Mouse (Mus musculus) spleen, adult 2 months (tissue): ENCODE data around the gene Slc7a8. TPM values are rescaled to one million over a fixed set of nuclear protein-coding genes. Genes with fewer than 3 reads are reported as not detected.

Experiments used
- DNase-seq, 2 experiments: peaks; one replicate each; pipeline versions ENCODE4 v3.0.0 to v3.0.0-alpha.2; 2012 to 2021; ENCODE audit warnings: low spot score in 2 of 2, low read depth in 1 of 2
- H3K27ac ChIP-seq: fragments of 200-500 bp; 2 replicates; pipeline ENCODE4 v1.5.1; 2012; ENCODE audit warnings: low read length, inconsistent platforms; ENCODE audit not compliant: insufficient read depth
- H3K27me3 ChIP-seq: fragments of 200-500 bp; 2 replicates; pipeline ENCODE4 v1.6.1; 2012; ENCODE audit warnings: mild to moderate bottlenecking, moderate library complexity, low read length, inconsistent platforms; ENCODE audit not compliant: control insufficient read depth, insufficient read depth
- H3K36me3 ChIP-seq: fragments of 200-500 bp; 2 replicates; pipeline ENCODE4 v1.6.1; 2012; ENCODE audit warnings: mild to moderate bottlenecking, low read length, inconsistent platforms; ENCODE audit not compliant: control insufficient read depth, insufficient read depth
- H3K4me1 ChIP-seq: fragments of 200-500 bp; 2 replicates; pipeline ENCODE4 v1.6.1; 2011; ENCODE audit warnings: inconsistent platforms; ENCODE audit not compliant: control insufficient read depth, insufficient read depth, insufficient read length
- H3K4me3 ChIP-seq: fragments of 200-500 bp; 2 replicates; pipeline ENCODE4 v1.5.1; 2011; ENCODE audit warnings: mild to moderate bottlenecking, inconsistent platforms; ENCODE audit not compliant: insufficient read depth, insufficient read length; ENCODE audit errors: extremely low read depth
- CTCF ChIP-seq: fragments of 200-500 bp; IDR thresholded peaks from 2 replicates; pipeline ENCODE4 v1.5.1; 2011; ENCODE audit warnings: mild to moderate bottlenecking, inconsistent platforms; ENCODE audit not compliant: insufficient read depth, insufficient read length, insufficient replicate concordance; ENCODE audit errors: extremely low read depth
- POLR2A ChIP-seq: fragments of 200-500 bp; IDR thresholded peaks from 2 replicates; pipeline ENCODE4 v1.6.1; 2011; ENCODE audit warnings: low read depth, low read length, inconsistent platforms
- WGBS: fragments of 180-500 bp; shearing (Covaris S2); methylation state at CpG from one replicate; pipeline ENCODE4 v1.1.7; 2018; 5-methylcytosine and 5-hydroxymethylcytosine counted together
- polyA plus RNA-seq: library from polyadenylated mRNA; depleted of rRNA; stranded (reverse); fragments of >200 nt; gene quantifications from 2 replicates; pipeline ENCODE4 v1.2.3, GENCODE M21; 2012

The Slc7a8 gene
- polyA plus RNA-seq, 1 experiment = 13.3 TPM

GRCm38 (mm10) chr14:54703207-54703606 is 78.5 kb downstream of the Slc7a8 start:
- no peaks in the 10 kb centered on the region for H3K36me3 ChIP-seq
- WGBS = 73% methylated on average over 10 of the region's 10 CpGs
- no peak overlapping the region for H3K27ac ChIP-seq
- TF ChIP-seq CTCF (no peak), POLR2A (no peak)
- H3K27me3 ChIP-seq = no peaks in the 10 kb centered on the region
- H3K4me3 ChIP-seq = no peak overlapping the region
- H3K4me1 ChIP-seq = peaks cover 4% of the 10 kb centered on the region; the same call in 1 of the 2 replicates
- DNase-seq = no peak

GRCm38 (mm10) chr14:54701298-54701697 is 80.4 kb downstream of the Slc7a8 start:
- no peak overlapping the region for H3K4me3 ChIP-seq
- TF ChIP-seq CTCF (peak; percentile 87; the same call in 1 of the 2 replicates), POLR2A (no peak)
- H3K4me1 ChIP-seq = peaks cover 4% of the 10 kb centered on the region; the same call in 1 of the 2 replicates
- WGBS = 21% methylated on average over 6 of the region's 6 CpGs
- H3K27me3 ChIP-seq = no peaks in the 10 kb centered on the region
- H3K36me3 ChIP-seq = no peaks in the 10 kb centered on the region
- DNase-seq = peak; percentile 42 to 78
- H3K27ac ChIP-seq = no peak overlapping the region

GRCm38 (mm10) chr14:54699586-54699985 is 82.2 kb downstream of the Slc7a8 start:
- H3K27ac ChIP-seq = no peak overlapping the region
- H3K4me1 ChIP-seq = no peaks in the 10 kb centered on the region
- TF ChIP-seq CTCF (no peak), POLR2A (no peak)
- H3K4me3 ChIP-seq = no peak overlapping the region
- no peaks in the 10 kb centered on the region for H3K27me3 ChIP-seq
- no peaks in the 10 kb centered on the region for H3K36me3 ChIP-seq
- WGBS = 81% methylated on average over 3 of the region's 3 CpGs
- DNase-seq = no peak

GRCm38 (mm10) chr14:54698733-54699132 is 83.0 kb downstream of the Slc7a8 start, which contains the start of gene Gm29776:
Gm29776 (minus strand) TSS chr14:54698833.
- Histone ChIP-seq H3K36me3 (no peaks in the 10 kb centered on the region), H3K4me1 (no peaks in the 10 kb centered on the region), H3K27ac (no peak within 1 kb of the TSS), H3K4me3 (no peak within 1 kb of the TSS), H3K27me3 (no peaks in the 10 kb centered on the region)
- no peak for TF ChIP-seq POLR2A
- no peak for TF ChIP-seq CTCF
- WGBS = 95% methylated on average over 4 of the region's 4 CpGs
- no peak for DNase-seq

GRCm38 (mm10) chr14:54696752-54697151 is 85.0 kb downstream of the Slc7a8 start:
- DNase-seq = no peak
- TF ChIP-seq POLR2A = no peak
- no peak for TF ChIP-seq CTCF
- Histone ChIP-seq H3K4me1 (no peaks in the 10 kb centered on the region), H3K27me3 (no peaks in the 10 kb centered on the region), H3K36me3 (no peaks in the 10 kb centered on the region), H3K27ac (no peak overlapping the region), H3K4me3 (no peak overlapping the region)
- 91% methylated on average over 4 of the region's 4 CpGs for WGBS

GRCm38 (mm10) chr14:54695042-54695441 is 86.7 kb downstream of the Slc7a8 start:
- no peak overlapping the region for H3K27ac ChIP-seq
- WGBS = 62% methylated on average over 6 of the region's 6 CpGs
- H3K36me3 ChIP-seq = peaks cover 4% of the 10 kb centered on the region
- no peaks in the 10 kb centered on the region for H3K4me1 ChIP-seq
- TF ChIP-seq CTCF (no peak), POLR2A (no peak)
- DNase-seq = no peak
- H3K27me3 ChIP-seq = no peaks in the 10 kb centered on the region
- H3K4me3 ChIP-seq = no peak overlapping the region

GRCm38 (mm10) chr14:54687251-54687650 is 94.5 kb downstream of the Slc7a8 start:
- peak overlapping the region; percentile 75 for H3K4me3 ChIP-seq
- H3K36me3 ChIP-seq = peaks cover 15% of the 10 kb centered on the region
- no peak for DNase-seq
- H3K4me1 ChIP-seq = no peaks in the 10 kb centered on the region; the same call in 1 of the 2 replicates
- peak overlapping the region; percentile 80 for H3K27ac ChIP-seq
- WGBS = 1% methylated on average over 8 of the region's 8 CpGs
- TF ChIP-seq CTCF = no peak
- TF ChIP-seq POLR2A = no peak
- no peaks in the 10 kb centered on the region for H3K27me3 ChIP-seq
